Mouse (Mus musculus): ENCODE results near the gene Cbfa2t3.

GRCm38 (mm10) chr8:122584981-122585380 is 113.9 kb downstream of the Cbfa2t3 start:
- TF ChIP-seq POLR2A (IDR thresholded peaks at IDR 0.05; ENCODE audit: insufficient read depth, low read depth, low read length) (no peak), CTCF (IDR thresholded peaks at IDR 0.05; ENCODE audit: insufficient read depth, low read depth, low read length) (no peak)
